Mouse (Mus musculus) c-Kit-positive CD71-positive TER-119-positive erythroid progenitor cells, embryonic 14.5 days (primary cell): ENCODE results near the gene Thsd7a.

Experiments
- DNase-seq: peaks from one replicate; pipeline ENCODE4 v3.0.0-alpha.2; 2013; ENCODE audit warnings: low spot score

Gene Thsd7a

GRCm38 (mm10) chr6:12386731-12387130 lies 362.5 kb downstream of the Thsd7a start:
- no peak for DNase-seq

GRCm38 (mm10) chr6:12385591-12385990 lies 363.6 kb downstream of the Thsd7a start:
- no peak for DNase-seq

GRCm38 (mm10) chr6:12381136-12381778 lies 368.0 kb downstream of the Thsd7a start:
- no peak for DNase-seq

- DNase-seq = no peak
Measured at GRCm38 (mm10) chr6:12380717-12381116, 368.5 kb downstream of the Thsd7a start.

GRCm38 (mm10) chr6:12358737-12359136 lies 390.5 kb downstream of the Thsd7a start:
- DNase-seq = no peak

DNA sequence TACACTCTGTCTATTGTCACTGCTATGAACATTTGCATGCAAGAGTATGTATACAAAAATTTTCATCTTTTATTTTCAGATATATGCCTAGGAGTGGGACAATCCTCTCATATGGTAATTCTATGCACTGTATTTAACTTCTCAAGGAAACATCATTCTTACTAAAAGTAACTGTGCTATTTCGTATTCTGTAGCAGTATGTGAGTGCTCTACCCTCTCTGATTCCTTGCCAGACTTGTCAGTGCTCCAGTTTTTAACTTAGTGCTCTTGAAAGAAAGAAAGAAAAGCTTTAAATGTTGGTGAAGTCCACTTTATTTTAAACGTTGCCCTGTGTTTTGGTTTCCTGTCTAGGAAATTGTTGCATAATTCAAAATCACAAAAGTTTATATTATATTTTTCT lies 395.6 kb downstream of the Thsd7a start:
- DNase-seq = no peak

DNA sequence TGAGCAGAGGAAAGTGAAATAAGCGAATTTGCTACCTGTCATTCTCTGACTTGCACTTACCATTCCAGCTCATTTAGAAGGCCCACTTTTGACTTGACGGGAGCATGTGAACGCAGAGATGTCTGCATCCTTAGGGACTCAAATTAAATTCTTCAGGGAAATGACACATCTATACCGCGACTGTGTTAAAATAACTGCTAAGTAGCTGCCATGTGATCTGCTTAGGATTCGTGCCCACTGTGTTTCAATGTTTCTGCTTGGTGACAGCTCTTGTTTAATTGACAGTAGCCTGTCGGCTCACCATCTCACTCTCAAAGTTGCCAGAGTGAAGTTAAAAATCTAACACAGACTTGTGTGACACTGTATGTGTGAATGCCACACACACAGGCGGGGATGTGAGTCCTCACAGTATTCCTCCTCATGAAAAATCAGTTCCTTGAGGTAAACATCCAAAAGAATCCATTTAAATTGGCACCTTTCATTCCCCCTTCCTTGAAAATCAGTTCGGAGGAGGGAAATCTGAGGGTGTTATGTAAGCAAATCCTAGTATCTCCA lies 397.0 kb downstream of the Thsd7a start:
- DNase-seq = no peak

GRCm38 (mm10) chr6:12350753-12351152 lies 398.5 kb downstream of the Thsd7a start:
- DNase-seq = no peak

GRCm38 (mm10) chr6:12349105-12349759 lies 400.0 kb downstream of the Thsd7a start:
- no peak for DNase-seq

DNA sequence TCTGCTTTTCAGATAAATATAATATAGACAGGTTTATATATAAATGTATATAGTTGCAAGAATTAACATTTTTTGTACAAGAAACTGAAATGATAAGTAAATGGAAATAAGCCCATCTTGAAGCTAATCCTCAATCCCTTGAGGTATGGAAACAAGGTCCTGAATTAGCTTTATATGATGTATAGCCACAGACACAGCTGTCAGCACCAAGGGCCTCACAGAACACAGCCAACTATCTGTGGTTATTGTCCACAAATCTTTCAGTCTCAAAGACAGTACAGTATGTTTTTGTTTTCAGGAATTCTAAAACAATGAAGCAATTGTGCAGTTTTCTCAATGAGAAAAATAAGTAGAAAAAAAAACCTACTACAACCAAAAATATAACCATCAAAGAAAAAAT lies 400.5 kb downstream of the Thsd7a start:
- no peak for DNase-seq

GRCm38 (mm10) chr6:12336590-12337584 lies 412.3 kb downstream of the Thsd7a start:
- DNase-seq = no peak

DNA sequence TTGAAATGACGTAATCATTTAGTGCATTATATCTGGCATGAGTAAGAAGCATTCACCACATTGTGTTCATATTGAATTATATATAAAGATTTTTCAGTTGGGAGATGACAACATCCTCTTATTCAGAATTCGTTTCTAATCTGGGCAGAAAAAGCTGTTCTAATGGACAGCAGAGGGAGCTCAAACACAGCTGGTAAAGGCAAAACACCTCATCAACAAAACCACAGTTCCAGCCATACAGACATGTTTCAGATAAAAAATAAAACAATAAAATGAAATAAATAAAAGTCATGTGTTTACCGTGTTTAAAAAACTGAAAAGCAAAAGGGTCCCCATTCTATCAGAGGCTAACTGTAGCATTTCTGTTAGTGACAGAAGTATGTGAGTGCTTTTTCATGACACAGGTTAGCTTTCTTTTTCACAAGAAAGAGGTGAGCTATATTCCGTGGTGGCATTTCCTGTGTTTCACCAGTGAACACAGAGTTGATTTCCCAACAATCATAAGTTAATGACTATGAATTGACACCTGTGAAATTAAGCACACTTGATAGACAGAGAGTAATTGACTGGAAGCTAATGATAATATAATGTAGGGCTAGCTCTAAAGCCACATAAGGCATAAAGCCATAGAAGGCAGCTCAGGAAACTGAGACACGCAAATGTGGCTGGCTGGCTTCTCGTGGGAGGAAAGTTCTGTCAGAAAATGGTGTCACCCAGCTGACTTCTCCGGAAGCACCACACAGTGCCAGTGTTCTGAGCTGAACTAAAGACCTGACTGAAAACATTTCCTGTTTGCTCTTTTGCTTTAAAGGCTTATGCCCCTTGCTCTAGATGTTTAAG lies 433.9 kb downstream of the Thsd7a start:
- DNase-seq = no peak

GRCm38 (mm10) chr6:12307502-12307901 lies 441.7 kb downstream of the Thsd7a start:
- no peak for DNase-seq

DNA sequence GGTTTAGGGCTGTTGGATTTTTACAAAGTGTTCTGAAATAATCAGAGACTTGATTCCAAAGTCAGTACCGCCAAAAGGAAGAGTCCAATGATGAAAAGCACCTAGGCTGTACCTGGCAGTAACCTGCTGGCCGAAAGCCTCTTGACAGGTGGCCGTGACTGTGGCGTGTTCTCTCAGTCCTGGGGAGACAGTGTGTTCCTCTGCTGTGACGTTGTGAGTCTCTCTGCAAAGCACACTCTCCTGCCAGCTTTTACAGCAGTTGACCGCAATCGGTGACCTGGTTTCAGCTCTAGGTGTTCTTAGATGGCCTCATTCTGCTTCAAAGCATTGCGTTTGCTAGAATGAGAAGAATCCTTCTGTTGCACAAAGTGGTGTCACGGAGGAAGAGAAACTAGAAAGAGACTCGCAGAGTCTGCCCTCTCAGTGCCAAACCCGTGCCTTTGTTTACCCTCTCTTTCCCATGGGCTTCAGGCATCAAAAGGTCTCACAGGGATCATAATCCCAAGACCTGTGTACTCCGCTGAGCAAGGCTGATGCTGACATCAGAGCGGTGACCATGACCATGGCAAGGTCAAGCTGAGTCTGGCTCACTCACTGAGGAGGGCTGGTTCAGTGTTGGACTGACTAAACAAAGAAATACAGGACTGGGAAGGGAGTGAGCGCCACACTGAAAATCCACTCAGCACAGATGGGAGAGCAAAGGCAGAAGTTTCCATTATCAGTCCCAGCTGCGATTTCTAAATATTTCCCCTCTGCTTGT lies 486.4 kb downstream of the Thsd7a start:
- no peak for DNase-seq
